Mouse (Mus musculus) CD8-positive naive resting alpha-beta T cell, adult 57 days (primary cell): ENCODE measurements around the gene Prr13. TPM values are rescaled to one million over a fixed set of nuclear protein-coding genes. Genes with fewer than 3 reads are reported as not detected.

Experiments
- total RNA-seq: library from RNA; stranded (reverse); gene quantifications from one replicate; pipeline ENCODE4 v1.2.4, GENCODE M21; 2023

Gene Prr13
- 36.6 TPM for total RNA-seq

DNA sequence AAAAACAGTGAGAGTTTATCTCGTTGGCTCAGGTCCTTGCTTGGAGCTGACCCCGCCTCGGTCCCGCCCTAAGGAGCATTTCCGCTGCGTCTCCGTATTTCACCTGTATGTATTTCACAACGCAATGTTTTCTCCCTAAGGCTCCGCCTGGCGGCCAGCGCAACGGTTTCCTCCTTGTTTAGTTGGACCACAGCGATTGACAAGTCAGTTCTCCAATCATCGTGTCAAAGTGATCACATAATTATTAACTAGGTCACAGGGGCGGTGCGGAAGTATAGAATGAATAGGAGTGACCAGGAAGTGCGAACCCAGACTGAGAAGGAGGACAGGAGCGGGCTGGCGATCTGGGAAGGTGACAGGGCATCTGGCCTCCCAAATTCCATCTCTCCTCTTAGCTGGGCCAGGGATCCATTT, at the start of gene Prr13:
Gene Prr13 (plus strand): TSS at position 125 of the 414 bp plus-strand sequence.

DNA sequence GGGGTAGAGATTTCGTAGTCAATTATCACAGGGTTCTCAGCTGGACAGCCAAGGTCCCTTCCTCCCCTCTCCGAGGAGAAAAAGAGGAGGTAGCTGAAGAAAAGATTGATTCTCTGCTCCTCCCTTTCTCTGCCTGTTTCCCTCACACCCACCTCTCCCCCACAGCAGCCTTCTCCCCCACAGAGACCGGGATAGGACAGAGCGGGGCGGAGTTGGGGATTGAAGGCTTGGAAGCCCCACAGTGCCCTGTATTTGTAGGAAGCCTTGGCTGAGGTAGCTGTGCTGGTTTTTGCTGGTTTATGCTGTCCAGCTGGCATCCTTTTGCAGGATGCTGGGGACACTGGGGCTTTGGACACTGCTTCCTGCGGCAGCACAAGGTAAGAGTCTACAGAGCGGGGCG, 13.7 kb upstream of the Prr13 start, which contains the start of gene Amhr2:
Gene Amhr2 (plus strand): TSS at position 222 of the 400 bp plus-strand sequence.

DNA sequence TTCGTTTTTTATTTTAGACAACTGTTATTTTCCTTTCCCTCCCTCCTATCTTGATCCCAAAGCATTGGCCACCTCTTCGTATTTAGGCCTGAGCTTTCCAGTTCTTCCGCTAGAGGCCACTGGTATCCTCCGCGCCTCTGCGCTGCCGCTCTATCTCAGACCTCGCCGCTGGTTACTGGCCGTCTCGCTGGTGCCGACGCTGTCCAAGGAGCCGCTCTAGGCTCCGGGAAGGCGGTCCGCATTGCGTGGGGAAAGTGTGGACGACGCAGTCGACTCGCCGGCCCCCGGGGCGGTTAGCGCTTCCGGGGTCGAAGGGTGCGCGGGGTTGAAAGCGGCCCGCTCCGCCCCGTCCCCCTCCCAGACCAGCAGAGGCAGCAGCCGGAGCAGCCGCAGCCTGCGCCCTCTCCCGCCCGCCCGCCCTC, 11.4 kb downstream of the Prr13 start, which contains the start of gene Pcbp2:
Gene Pcbp2 (plus strand): TSS at position 357 of the 422 bp plus-strand sequence.

DNA sequence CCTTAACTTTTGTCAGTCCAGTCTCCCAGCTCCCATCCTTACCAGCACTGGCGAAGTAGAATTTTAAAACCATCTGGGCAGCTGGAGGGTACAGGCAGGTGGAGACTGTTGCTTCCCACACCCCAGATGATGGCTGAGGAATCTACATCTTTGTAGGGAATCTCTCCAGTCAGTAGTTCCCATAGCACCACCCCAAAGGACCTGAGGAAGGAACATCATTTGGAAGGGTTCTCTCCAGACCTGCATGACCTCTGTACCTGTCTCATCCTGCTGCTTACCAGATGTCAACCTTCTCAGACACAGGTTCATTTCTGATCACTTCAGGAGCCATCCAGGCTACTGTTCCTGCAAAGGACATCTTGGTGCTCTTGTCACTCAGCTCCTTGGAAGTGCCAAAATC, 44.6 kb downstream of the Prr13 start, which contains the start of gene Gm10337:
Gene Gm10337 (plus strand): TSS at position 276 of the 400 bp plus-strand sequence.

Other genes with a start within 250 kb of the Prr13 start
- gene Itgb7, start 227.1 kb upstream of the Prr13 start, total RNA-seq = 752 TPM
- 64.3 TPM for gene Rarg, start 201.5 kb upstream of the Prr13 start, total RNA-seq
- gene Gm9918, start 188.5 kb upstream of the Prr13 start, total RNA-seq = not detected
- gene Mfsd5, start 179.6 kb upstream of the Prr13 start, total RNA-seq = 27.1 TPM
- 2.3 TPM for gene Espl1, start 162.8 kb upstream of the Prr13 start, total RNA-seq
- 504 TPM for gene Pfdn5, start 132.9 kb upstream of the Prr13 start, total RNA-seq
- 63.5 TPM for gene Myg1, start 127.3 kb upstream of the Prr13 start, total RNA-seq
- 59.4 TPM for gene Aaas, start 108.3 kb upstream of the Prr13 start, total RNA-seq
- gene Sp7, start 91.8 kb upstream of the Prr13 start, total RNA-seq = not detected
- 147 TPM for gene Sp1, start 52.9 kb upstream of the Prr13 start, total RNA-seq
- gene Amhr2, start 13.7 kb upstream of the Prr13 start, total RNA-seq = 0.34 TPM
- 793 TPM for gene Pcbp2, start 11.5 kb downstream of the Prr13 start, total RNA-seq
- gene Gm10337, start 44.7 kb downstream of the Prr13 start, total RNA-seq = 32.0 TPM
- gene Map3k12, start 58.0 kb downstream of the Prr13 start, total RNA-seq = 5.2 TPM
- 54.4 TPM for gene Tarbp2, start 59.2 kb downstream of the Prr13 start, total RNA-seq
- gene Npff, start 65.9 kb downstream of the Prr13 start, total RNA-seq = 16.7 TPM
- gene Gm28047, start 166.0 kb downstream of the Prr13 start, total RNA-seq = 1.7 TPM
- gene Atf7, start 166.4 kb downstream of the Prr13 start, total RNA-seq = 114 TPM
- gene Atp5g2, start 213.3 kb downstream of the Prr13 start, total RNA-seq = 8.5 TPM